ENCODE assay signal across 8 mouse cellular contexts in genomic region chr4:116221140-116221851, GRCm38 (mm10). TPM values are rescaled to one million over a fixed set of nuclear protein-coding genes. Genes with fewer than 3 reads are reported as not detected.
DNase-seq lines count a peak whose midpoint lies in the region; ATAC-seq lines count a peak whose summit lies in the region.

Pik3r3 (plus strand) TSS chr4:116221618.

- peak within 1 kb of the TSS; percentile 99 for H3K27ac ChIP-seq in heart, embryonic 10.5 days
- H3K27ac ChIP-seq in kidney, embryonic 15.5 days: peak within 1 kb of the TSS; percentile 99

- under 1% methylated on average over 53 of the region's 53 CpGs for WGBS in heart, embryonic 10.5 days
- under 1% methylated on average over 52 of the region's 53 CpGs for WGBS in kidney, embryonic 15.5 days

- H3K36me3 ChIP-seq in heart, embryonic 10.5 days: no peaks in the 10 kb centered on the region
- no peaks in the 10 kb centered on the region for H3K36me3 ChIP-seq in kidney, embryonic 15.5 days

- H3K4me3 ChIP-seq in heart, embryonic 10.5 days: peak within 1 kb of the TSS; percentile 79
- H3K4me3 ChIP-seq in kidney, embryonic 15.5 days (replicated peaks): peak within 1 kb of the TSS; percentile 81

- no peaks in the 10 kb centered on the region for H3K9me3 ChIP-seq in heart, embryonic 10.5 days
- H3K9me3 ChIP-seq in kidney, embryonic 15.5 days (replicated peaks): no peaks in the 10 kb centered on the region

- H3K27me3 ChIP-seq in heart, embryonic 10.5 days (ENCODE audit: insufficient read depth, poor library complexity, severe bottlenecking): no peaks in the 10 kb centered on the region
- no peaks in the 10 kb centered on the region for H3K27me3 ChIP-seq in kidney, embryonic 15.5 days

- ATAC-seq in erythroblast, adult 5-6 weeks (replicated peaks; ENCODE audit: low FRiP score, poor library complexity, severe bottlenecking): peak; percentile 99
- peak; percentile 99 for ATAC-seq in kidney, embryonic 15.5 days (replicated peaks; ENCODE audit: low FRiP score)
- peak; percentile 99 for ATAC-seq in monocyte, adult 5-6 weeks (replicated peaks; ENCODE audit: insufficient number of reproducible peaks, low FRiP score, low TSS enrichment, poor library complexity, severe bottlenecking)

- peaks cover 16% of the 10 kb centered on the region; the same call in 1 of the 2 replicates for H3K4me1 ChIP-seq in heart, embryonic 10.5 days
- H3K4me1 ChIP-seq in kidney, embryonic 15.5 days: peaks cover 14% of the 10 kb centered on the region

- peak within 1 kb of the TSS; percentile 65 for H3K4me2 ChIP-seq in kidney, embryonic 15.5 days

- peak within 1 kb of the TSS; percentile 85 for H3K9ac ChIP-seq in kidney, embryonic 15.5 days

- DNase-seq in B cell, adult 2 months: peak; percentile 97
- peak; percentile 100 for DNase-seq in brain, adult 2 months (ENCODE audit: low read depth, low spot score)
- peak; percentile 100 for DNase-seq in heart, embryonic 10.5 days (ENCODE audit: low spot score)
- DNase-seq in liver: peak; percentile 99
- peak; percentile 98 to 99 for DNase-seq in spleen, postnatal 4 days (ENCODE audit: low spot score in 2 of 2)

RNA-seq across cellular contexts. Expression of gene Pik3r3, which starts in this region (rescaled TPM):
- total RNA-seq in erythroblast, adult 5-6 weeks (2015; ENCODE audit: low replicate concordance): not detected in 2 replicates
- total RNA-seq in erythroblast, adult 5-6 weeks (2017; ENCODE audit: low replicate concordance): 0.26 and 0.84 TPM in 2 replicates
- polyA plus RNA-seq in heart, embryonic 10.5 days (2016; fragmentation: Nextera tagmentation; extraction: Ambion mirVana): 17.2 and 22.7 TPM in 2 replicates
- polyA plus RNA-seq in kidney, embryonic 15.5 days (2015; fragmentation: Nextera tagmentation; extraction: Ambion mirVana): 21.3 and 21.6 TPM in 2 replicates
- 0.87 to 2.9 TPM in 2 of 3 replicates, not detected in the other for total RNA-seq in monocyte, adult 5-6 weeks (2017)

Comparison
In these comparisons a context has a peak if more than half of its experiments do, and no peak if none do; other contexts are left out.
1. Peak in every context shown above with its lines: DNase-seq, ATAC-seq, H3K4me3 ChIP-seq and H3K27ac ChIP-seq.
2. Peak in ATAC-seq in erythroblast, adult 5-6 weeks; RNA of the gene not detected or under 1 TPM.